Mouse (Mus musculus) WW6 (cell line): ENCODE results near the gene Cpne9.

Experiments
- DNase-seq: peaks from one replicate; pipeline ENCODE4 v3.0.0-alpha.2; 2013; ENCODE audit warnings: low read depth, low spot score

The Cpne9 gene

GRCm38 (mm10) chr6:113342297-113342696 lies 60.2 kb downstream of the Cpne9 start:
- no peak for DNase-seq

DNA sequence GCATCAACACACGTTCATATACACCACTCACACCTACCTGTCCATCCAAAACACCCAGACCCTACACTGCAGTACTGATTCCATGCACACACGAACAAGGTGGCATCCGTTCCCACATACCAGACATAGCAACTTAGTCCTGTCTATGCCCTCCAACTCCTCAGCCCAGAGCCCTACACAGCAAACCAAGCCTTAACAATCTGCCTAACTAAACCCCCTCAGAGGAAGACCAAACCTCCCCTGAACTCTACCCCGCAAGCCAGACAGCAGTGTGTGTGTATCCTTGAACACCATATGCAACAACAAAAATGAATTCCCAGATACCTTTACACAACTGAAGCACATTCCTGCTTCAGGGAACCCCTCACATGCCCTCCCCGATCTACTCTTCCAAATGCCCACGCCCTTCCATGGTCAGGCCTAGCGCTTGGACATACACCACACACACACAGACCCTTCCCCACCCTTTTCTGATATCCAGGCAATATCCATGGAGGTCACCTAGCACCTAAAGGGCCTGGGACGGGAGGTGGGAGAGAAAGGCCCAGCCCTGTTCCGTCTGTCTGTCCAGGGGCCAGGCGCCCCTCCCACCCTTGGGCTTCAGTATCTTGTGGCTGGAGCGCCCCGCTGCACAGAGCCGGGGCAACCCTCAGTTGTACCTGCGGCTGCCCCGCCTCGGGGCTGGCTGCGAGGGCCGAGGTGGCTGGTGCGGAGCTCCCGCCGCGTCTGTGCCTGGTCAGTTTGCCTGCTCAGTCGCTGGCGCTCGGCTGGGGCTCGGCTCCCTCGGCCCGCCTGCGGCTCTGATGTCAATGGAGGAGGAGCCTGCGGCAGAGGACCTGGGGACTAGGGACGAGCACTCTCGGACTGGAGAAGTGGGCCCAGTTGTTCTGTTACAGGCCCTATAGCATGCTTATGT lies 61.3 kb downstream of the Cpne9 start, which contains the start of gene Camk1:
Gene Camk1 (minus strand): TSS at position 808 of the 916 bp plus-strand sequence.
- no peak for DNase-seq

DNA sequence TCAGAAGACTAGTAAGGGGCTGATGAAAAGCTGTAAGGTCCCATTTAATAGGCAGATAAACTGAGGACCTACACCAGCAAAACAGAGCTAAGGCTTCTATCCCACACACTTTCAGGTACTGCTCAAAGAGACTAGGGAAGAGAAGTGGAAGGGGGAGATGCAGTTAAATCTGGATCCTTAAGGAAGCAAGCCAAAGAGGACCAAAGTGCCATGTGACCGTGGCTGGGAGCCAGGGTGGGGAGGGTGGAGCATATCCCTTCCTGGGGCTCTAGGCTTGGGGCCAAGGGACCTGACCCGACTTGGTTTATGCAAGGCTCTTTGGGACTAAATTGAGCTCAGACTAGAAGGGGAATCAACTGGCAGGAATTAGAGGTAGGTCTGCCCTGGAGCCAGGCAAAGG lies 62.2 kb downstream of the Cpne9 start:
- DNase-seq = no peak

DNA sequence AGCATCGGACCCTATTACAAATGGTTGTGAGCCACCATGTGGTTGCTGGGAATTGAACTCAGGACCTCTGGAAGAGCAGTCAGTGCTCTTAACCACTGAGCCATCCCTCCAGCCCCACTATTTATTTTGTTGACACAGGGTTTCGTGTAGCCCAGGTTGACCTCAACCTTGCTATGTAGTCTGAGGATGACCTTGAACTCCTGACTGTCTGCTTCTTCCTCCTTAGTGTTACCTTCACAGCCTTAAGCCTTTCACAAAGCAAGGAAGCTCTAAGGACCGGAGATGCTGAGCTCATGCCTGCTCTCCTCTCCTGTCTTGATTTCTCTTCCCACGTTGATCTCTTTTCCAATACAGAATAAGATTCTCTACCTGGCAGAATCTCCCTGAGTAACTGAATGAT lies 64.8 kb downstream of the Cpne9 start:
- DNase-seq = no peak

GRCm38 (mm10) chr6:113350538-113350937 lies 68.4 kb downstream of the Cpne9 start:
- no peak for DNase-seq

- no peak for DNase-seq
Measured at GRCm38 (mm10) chr6:113351161-113351560, 69.1 kb downstream of the Cpne9 start.

- no peak for DNase-seq
Measured at GRCm38 (mm10) chr6:113351653-113352052, 69.5 kb downstream of the Cpne9 start.

DNA sequence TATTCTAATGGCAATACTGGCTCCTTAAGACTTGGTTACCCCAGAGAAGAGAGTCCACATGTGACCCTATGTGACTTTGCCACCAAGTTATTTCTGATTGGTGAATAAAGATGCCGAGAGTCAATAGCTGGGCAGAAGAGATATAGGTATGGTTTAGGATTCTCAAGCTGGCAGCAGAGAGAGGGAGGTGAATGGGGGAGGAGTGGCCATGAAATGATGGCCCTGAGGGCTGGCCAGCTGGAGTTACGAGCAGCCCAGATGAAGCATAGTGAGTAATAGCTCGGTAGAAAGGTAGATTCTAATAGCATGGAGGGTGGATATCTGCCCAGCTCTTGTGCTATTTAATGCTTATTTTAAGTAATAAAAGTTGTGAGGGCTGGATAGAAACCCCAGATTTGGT lies 70.7 kb downstream of the Cpne9 start:
- DNase-seq = no peak

DNA sequence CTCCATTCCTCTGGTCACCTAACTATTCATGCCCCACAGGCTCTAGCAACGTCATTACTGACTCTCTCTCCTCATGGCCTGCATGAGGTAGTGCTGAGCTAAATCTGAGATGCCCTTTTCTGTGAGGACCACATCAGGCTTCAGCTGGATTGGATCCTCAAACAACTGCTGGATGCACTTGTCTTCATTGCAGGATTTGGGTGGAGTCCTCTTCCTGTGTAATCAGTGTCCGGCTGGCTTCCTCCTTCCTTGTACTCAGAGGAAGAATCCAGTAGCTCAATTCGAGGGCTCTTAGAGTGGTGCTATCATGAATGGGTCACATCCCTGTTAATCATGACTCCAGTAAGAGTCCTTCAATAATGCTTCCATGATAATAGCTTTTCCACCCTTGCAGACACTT lies 71.6 kb downstream of the Cpne9 start:
- DNase-seq = no peak
